Mouse (Mus musculus) kidney, embryonic 15.5 days (tissue): Measurements from ENCODE around the gene Gm21987. TPM values are rescaled to one million over a fixed set of nuclear protein-coding genes. Genes with fewer than 3 reads are reported as not detected.
A peak's percentile ranks its signal among the peaks of the same experiment; 100 is the strongest.

ENCODE experiments used
- ATAC-seq: fragments of 200-750 bp; cut with Nextera tagmentation; replicated peaks from 2 replicates; pipeline ENCODE4 v1.8.0; 2017; ENCODE audit warnings: moderate TSS enrichment; ENCODE audit not compliant: low FRiP score
- H3K27ac ChIP-seq: fragments of 300-500 bp; sonication (generic); 2 replicates; pipeline ENCODE4 v1.5.1; 2015; ENCODE audit warnings: mild to moderate bottlenecking, inconsistent platforms
- H3K27me3 ChIP-seq: fragments of 300-500 bp; sonication (generic); 2 replicates; pipeline ENCODE4 v1.6.1; 2015; ENCODE audit warnings: inconsistent platforms
- H3K36me3 ChIP-seq: fragments of 300-500 bp; sonication (generic); 2 replicates; pipeline ENCODE4 v1.6.1; 2015; ENCODE audit warnings: inconsistent platforms
- H3K4me1 ChIP-seq: fragments of 300-500 bp; sonication (generic); 2 replicates; pipeline ENCODE4 v1.6.1; 2015; ENCODE audit warnings: inconsistent platforms
- H3K4me2 ChIP-seq: fragments of 300-500 bp; sonication (generic); 2 replicates; pipeline ENCODE4 v1.6.1; 2015; ENCODE audit warnings: moderate library complexity, mild to moderate bottlenecking, inconsistent platforms
- H3K4me3 ChIP-seq: fragments of 300-500 bp; sonication (generic); replicated peaks from 2 replicates; pipeline ENCODE4 v1.5.1; 2015; ENCODE audit warnings: mild to moderate bottlenecking, inconsistent platforms
- H3K9ac ChIP-seq: fragments of 300-500 bp; sonication (generic); 2 replicates; pipeline ENCODE4 v1.6.1; 2015; ENCODE audit warnings: mild to moderate bottlenecking, inconsistent platforms
- H3K9me3 ChIP-seq: fragments of 300-500 bp; sonication (generic); replicated peaks from 2 replicates; pipeline ENCODE4 v1.6.1; 2016; ENCODE audit warnings: inconsistent platforms
- WGBS: fragments of 180-500 bp; shearing (Covaris S2); methylation state at CpG from one replicate; pipeline ENCODE4 v1.1.7; 2015; ENCODE audit warnings: mixed read lengths; 5-methylcytosine and 5-hydroxymethylcytosine counted together
- polyA plus RNA-seq: library from polyadenylated mRNA; unstranded; fragments of >200 nt; fragmentation: Nextera tagmentation; extraction: Ambion mirVana; gene quantifications from 2 replicates; pipeline ENCODE4 v1.2.1, GENCODE M21; 2015

Gene Gm21987
- polyA plus RNA-seq, 1 experiment from 2014 or later, result not detected

- ATAC-seq, result no peak
- Histone ChIP-seq H3K4me2 (no peak overlapping the region), H3K27me3 (no peaks in the 10 kb centered on the region), H3K9me3 (no peaks in the 10 kb centered on the region), H3K36me3 (peaks cover 43% of the 10 kb centered on the region), H3K4me1 (peaks cover 11% of the 10 kb centered on the region), H3K27ac (no peak overlapping the region), H3K9ac (no peak overlapping the region), H3K4me3 (no peak overlapping the region)
- 73% methylated on average over 6 of the region's 6 CpGs for WGBS
Measured at GRCm38 (mm10) chr16:38350939-38351338, 4.1 kb downstream of the Gm21987 start.

GRCm38 (mm10) chr16:38352031-38352430, 5.2 kb downstream of the Gm21987 start:
- H3K27me3 ChIP-seq, result no peaks in the 10 kb centered on the region
- H3K4me2 ChIP-seq, result no peak overlapping the region
- no peak overlapping the region for H3K9ac ChIP-seq
- peaks cover 11% of the 10 kb centered on the region for H3K4me1 ChIP-seq
- 86% methylated on average over 7 of the region's 7 CpGs for WGBS
- H3K9me3 ChIP-seq, result no peaks in the 10 kb centered on the region
- H3K4me3 ChIP-seq, result no peak overlapping the region
- peaks cover 49% of the 10 kb centered on the region for H3K36me3 ChIP-seq
- no peak overlapping the region for H3K27ac ChIP-seq
- ATAC-seq, result no peak

DNA sequence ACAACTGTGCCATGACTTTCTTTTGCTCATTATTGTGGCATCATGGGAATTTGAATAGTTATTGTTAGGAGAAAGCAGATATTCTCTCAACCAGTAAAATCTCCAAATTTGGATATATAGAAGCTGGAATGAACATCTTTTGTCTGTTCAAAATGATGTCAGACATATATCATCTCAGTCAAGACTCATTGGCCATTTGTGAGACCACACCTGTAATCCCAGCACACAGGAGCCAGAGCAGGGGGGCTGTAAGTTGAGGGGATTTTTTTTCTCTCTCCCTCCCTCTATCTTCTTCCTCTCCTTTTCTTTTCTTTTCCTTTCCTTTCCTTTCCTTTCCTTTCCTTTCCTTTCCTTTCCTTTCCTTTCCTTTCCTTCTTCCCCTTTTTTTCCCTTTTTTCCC, 6.0 kb downstream of the Gm21987 start:
- ATAC-seq, result no peak

DNA sequence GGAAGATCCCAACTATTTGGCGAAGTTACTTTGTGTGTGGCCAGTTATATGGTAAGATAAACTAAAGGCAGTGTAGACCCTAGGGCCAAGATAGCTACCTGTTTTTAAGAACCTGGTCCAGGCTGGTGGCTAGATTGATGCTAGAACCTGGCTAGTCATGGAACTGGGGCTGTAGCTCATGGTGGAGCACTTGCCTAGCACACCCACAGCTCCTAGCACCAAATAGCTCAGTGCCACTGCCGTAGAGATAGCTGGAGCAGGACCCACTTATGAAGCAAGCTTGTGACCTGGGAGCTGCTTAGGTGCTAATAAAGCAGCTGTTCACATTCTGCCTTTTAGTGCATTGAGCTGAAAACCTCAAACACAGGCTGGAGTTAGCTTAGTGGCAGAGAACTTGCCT, 6.8 kb downstream of the Gm21987 start:
- Histone ChIP-seq H3K36me3 (peaks cover 49% of the 10 kb centered on the region), H3K27ac (no peak overlapping the region), H3K4me1 (no peaks in the 10 kb centered on the region), H3K9ac (no peak overlapping the region), H3K4me3 (no peak overlapping the region), H3K27me3 (no peaks in the 10 kb centered on the region), H3K4me2 (no peak overlapping the region), H3K9me3 (no peaks in the 10 kb centered on the region)
- ATAC-seq, result no peak
- 95% methylated on average over 2 of the region's 2 CpGs for WGBS

More for the DNA sequence above, 6.0 kb downstream of the Gm21987 start:
- Histone ChIP-seq H3K9ac (no peak overlapping the region), H3K27me3 (no peaks in the 10 kb centered on the region), H3K9me3 (no peaks in the 10 kb centered on the region), H3K4me2 (no peak overlapping the region), H3K4me1 (peaks cover 6% of the 10 kb centered on the region), H3K4me3 (no peak overlapping the region), H3K27ac (no peak overlapping the region), H3K36me3 (peaks cover 49% of the 10 kb centered on the region)

GRCm38 (mm10) chr16:38354185-38354913, 7.5 kb downstream of the Gm21987 start:
- H3K27me3 ChIP-seq, result no peaks in the 10 kb centered on the region
- H3K4me1 ChIP-seq, result no peaks in the 10 kb centered on the region
- H3K4me3 ChIP-seq, result no peak overlapping the region
- no peak for ATAC-seq
- no peak overlapping the region for H3K27ac ChIP-seq
- no peaks in the 10 kb centered on the region for H3K9me3 ChIP-seq
- no peak overlapping the region for H3K9ac ChIP-seq
- no peak overlapping the region for H3K4me2 ChIP-seq
- 88% methylated on average over 5 of the region's 5 CpGs for WGBS
- peaks cover 43% of the 10 kb centered on the region for H3K36me3 ChIP-seq

DNA sequence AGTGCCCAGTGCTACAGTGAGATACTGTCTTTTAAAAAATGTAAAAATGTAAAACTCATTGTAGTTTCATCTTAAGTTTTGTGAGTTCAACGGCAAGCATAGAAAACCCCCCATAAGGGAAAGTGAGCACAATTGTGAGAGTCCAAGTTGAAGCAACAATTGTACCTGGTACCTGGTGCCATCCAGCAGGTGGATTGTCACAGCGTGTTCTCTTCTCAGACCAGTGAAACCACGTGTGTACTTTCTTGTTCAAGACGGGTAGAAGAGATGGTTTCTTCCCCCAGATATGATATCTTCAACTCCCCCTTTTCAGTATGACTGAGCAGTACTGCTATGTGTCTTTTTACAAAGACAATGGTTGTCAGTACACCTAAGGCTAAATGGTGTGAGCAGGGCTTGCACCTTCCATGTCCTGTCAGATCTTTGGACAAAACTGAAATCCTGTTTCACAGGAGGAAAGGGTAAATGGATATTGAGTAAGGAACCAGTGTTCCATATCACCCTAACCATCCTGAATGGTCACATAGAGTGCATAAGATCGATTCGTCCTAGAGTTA, 11.5 kb downstream of the Gm21987 start:
- Histone ChIP-seq H3K4me2 (no peak overlapping the region), H3K27me3 (no peaks in the 10 kb centered on the region), H3K36me3 (peaks cover 11% of the 10 kb centered on the region; the same call in 1 of the 2 replicates), H3K9me3 (no peaks in the 10 kb centered on the region), H3K9ac (no peak overlapping the region), H3K27ac (no peak overlapping the region), H3K4me3 (no peak overlapping the region), H3K4me1 (peaks cover 9% of the 10 kb centered on the region; the same call in 1 of the 2 replicates)
- 90% methylated on average over 6 of the region's 6 CpGs for WGBS
- ATAC-seq, result no peak

GRCm38 (mm10) chr16:38359241-38359640, 12.4 kb downstream of the Gm21987 start:
- H3K27me3 ChIP-seq, result no peaks in the 10 kb centered on the region
- peaks cover 5% of the 10 kb centered on the region; the same call in 1 of the 2 replicates for H3K36me3 ChIP-seq
- no peak overlapping the region for H3K27ac ChIP-seq
- peaks cover 9% of the 10 kb centered on the region; the same call in 1 of the 2 replicates for H3K4me1 ChIP-seq
- no peak overlapping the region for H3K9ac ChIP-seq
- 92% methylated on average over 2 of the region's 2 CpGs for WGBS
- H3K9me3 ChIP-seq, result no peaks in the 10 kb centered on the region
- no peak for ATAC-seq
- H3K4me2 ChIP-seq, result no peak overlapping the region
- no peak overlapping the region for H3K4me3 ChIP-seq

DNA sequence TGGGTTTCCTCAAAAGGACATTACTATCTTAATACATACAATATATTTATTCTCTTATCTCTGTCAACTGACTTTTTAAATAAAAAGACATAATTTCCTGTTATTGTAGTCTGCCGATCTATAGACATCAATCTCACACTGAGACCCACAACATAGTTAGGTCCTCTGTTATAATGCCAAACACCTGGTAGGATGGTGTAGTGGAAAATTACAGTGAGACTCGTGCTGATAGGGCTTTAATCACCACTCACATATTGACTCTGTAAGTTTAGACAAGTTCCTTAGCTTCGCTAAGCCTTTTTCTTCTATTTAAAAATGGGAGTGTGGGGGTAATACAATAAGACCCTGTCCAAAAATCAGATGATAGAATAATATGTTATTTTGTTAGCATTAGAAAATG, 13.0 kb downstream of the Gm21987 start:
- Histone ChIP-seq H3K4me3 (no peak overlapping the region), H3K27ac (no peak overlapping the region), H3K27me3 (no peaks in the 10 kb centered on the region), H3K9ac (no peak overlapping the region), H3K4me1 (peaks cover 9% of the 10 kb centered on the region; the same call in 1 of the 2 replicates), H3K9me3 (no peaks in the 10 kb centered on the region), H3K4me2 (no peak overlapping the region), H3K36me3 (peaks cover 5% of the 10 kb centered on the region; the same call in 1 of the 2 replicates)
- WGBS, result 78% methylated on average over 3 of the region's 3 CpGs
- no peak for ATAC-seq

DNA sequence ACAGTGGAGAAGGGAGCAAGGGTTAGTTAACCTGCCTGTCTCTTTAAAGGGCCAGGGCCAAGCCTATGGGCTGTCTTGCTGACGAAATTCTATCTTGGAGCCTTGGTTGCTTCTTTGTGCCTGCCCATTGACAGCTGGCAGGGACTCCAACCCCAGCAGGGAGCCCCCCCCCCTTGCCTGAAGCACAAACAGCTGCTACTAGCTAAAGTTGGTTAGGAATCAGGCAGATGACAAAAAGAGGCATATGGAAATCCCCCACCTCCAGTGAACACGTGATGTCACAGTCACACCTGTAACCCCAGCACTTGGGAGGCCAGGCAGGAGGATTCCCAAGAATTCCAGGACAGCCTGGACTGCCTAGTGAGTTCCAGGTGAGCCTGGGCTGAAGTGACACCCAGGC, 13.5 kb downstream of the Gm21987 start:
- peaks cover 5% of the 10 kb centered on the region; the same call in 1 of the 2 replicates for H3K36me3 ChIP-seq
- 42% methylated on average over 2 of the region's 2 CpGs for WGBS
- ATAC-seq, result no peak
- H3K4me3 ChIP-seq, result no peak overlapping the region
- no peak overlapping the region for H3K4me2 ChIP-seq
- H3K4me1 ChIP-seq, result peaks cover 9% of the 10 kb centered on the region; the same call in 1 of the 2 replicates
- no peaks in the 10 kb centered on the region for H3K9me3 ChIP-seq
- H3K27ac ChIP-seq, result no peak overlapping the region
- H3K27me3 ChIP-seq, result no peaks in the 10 kb centered on the region
- no peak overlapping the region for H3K9ac ChIP-seq

DNA sequence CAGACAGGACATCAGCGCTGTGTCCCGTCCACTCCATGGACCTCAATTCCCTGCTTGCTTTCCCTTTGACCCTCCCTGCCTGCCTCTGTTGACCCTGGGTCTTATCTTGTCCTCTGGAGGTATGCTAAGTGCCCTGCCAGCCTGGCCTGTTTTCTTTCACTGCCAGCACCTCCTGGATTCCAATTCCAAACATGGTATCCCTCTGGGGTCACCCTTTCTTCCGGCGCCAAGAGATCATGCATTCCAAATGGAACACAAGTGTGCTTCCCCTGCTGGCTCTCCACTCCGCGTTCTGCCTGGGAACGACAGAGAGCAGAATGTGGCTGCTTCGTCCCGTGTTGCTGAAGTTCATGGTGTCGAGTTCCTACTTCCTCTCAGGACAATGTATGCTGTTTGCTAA, 15.1 kb downstream of the Gm21987 start, which contains the start of gene Popdc2:
Popdc2 (plus strand) TSS at position 277 of the 400 bp plus-strand sequence.
- Histone ChIP-seq H3K27ac (0 out of 2 replicates have a peak within 1 kb of the TSS, but pooled peaks have one; percentile 22), H3K27me3 (no peaks in the 10 kb centered on the region), H3K9ac (no peak within 1 kb of the TSS), H3K36me3 (no peaks in the 10 kb centered on the region; the same call in 1 of the 2 replicates), H3K4me3 (no peak within 1 kb of the TSS), H3K4me2 (no peak within 1 kb of the TSS), H3K4me1 (peaks cover 9% of the 10 kb centered on the region; the same call in 1 of the 2 replicates), H3K9me3 (no peaks in the 10 kb centered on the region)
- WGBS, result 40% methylated on average over 10 of the region's 10 CpGs
- ATAC-seq, result no peak

GRCm38 (mm10) chr16:38362493-38363255, 15.8 kb downstream of the Gm21987 start:
- Histone ChIP-seq H3K4me1 (peaks cover 9% of the 10 kb centered on the region; the same call in 1 of the 2 replicates), H3K27ac (0 out of 2 replicates have a peak overlapping the region, but pooled peaks have one; percentile 22), H3K36me3 (no peaks in the 10 kb centered on the region; the same call in 1 of the 2 replicates), H3K4me2 (no peak overlapping the region), H3K27me3 (no peaks in the 10 kb centered on the region), H3K9me3 (no peaks in the 10 kb centered on the region), H3K9ac (no peak overlapping the region), H3K4me3 (no peak overlapping the region)
- no peak; the same call in 1 of the 2 replicates for ATAC-seq
- 72% methylated on average over 20 of the region's 20 CpGs for WGBS

DNA sequence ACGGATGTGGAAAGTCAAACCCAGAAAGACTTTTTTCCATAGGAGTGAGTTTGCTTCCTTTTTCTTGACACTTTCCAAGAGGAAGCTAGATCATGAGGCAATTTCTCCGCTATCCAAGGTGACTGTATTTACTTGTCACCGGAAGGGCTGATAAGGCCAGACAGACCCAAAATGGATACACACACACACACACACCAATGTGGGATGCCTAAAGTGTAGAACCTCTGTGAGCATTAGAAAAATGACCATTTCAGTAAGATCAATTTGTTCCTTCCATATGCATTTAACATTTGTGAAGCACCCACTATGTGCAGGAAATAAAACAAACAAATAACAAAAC, 16.4 kb downstream of the Gm21987 start:
- no peaks in the 10 kb centered on the region for H3K9me3 ChIP-seq
- no peaks in the 10 kb centered on the region for H3K36me3 ChIP-seq
- no peaks in the 10 kb centered on the region for H3K27me3 ChIP-seq
- no peak overlapping the region for H3K4me2 ChIP-seq
- no peak overlapping the region for H3K27ac ChIP-seq
- WGBS, result 75% methylated on average over 3 of the region's 3 CpGs
- H3K4me3 ChIP-seq, result no peak overlapping the region
- peaks cover 9% of the 10 kb centered on the region; the same call in 1 of the 2 replicates for H3K4me1 ChIP-seq
- ATAC-seq, result no peak
- no peak overlapping the region for H3K9ac ChIP-seq
